Mouse (Mus musculus) right cerebral cortex, postnatal 36 days (tissue): Measurements from ENCODE around the gene Ak3.
"Not testable (repeated sequence)": the region's sequence is repeated elsewhere in the genome, so short reads cannot be mapped to it uniquely, and the experiment has no call there.

Experiments used
- DNase-seq, 2 experiments: peaks; one replicate each; pipeline ENCODE4 v3.0.0; 2022; ENCODE audit warnings: low spot score in 2 of 2, mixed read lengths in 1 of 2

Gene Ak3

DNA sequence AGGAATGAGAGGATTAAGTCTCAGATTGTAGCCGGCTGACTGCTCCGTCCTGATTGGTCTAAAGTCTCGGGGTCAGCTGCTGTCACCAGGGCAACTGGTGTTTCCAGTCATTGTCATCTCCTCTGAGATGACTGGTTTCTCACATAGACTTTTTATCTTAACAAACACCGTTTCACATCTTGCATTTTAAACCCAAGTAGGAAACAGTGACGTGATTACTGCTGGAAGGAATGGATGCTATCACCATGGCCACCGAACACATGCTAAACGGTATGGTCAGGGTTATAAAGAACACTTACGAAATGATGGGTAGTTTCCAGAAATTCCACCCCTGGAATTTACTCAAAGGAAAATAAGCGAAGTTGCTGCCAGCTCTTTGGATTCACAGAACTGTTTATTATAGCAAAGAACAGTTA lies 3.4 kb downstream of the Ak3 start:
- DNase-seq = no peak

DNA sequence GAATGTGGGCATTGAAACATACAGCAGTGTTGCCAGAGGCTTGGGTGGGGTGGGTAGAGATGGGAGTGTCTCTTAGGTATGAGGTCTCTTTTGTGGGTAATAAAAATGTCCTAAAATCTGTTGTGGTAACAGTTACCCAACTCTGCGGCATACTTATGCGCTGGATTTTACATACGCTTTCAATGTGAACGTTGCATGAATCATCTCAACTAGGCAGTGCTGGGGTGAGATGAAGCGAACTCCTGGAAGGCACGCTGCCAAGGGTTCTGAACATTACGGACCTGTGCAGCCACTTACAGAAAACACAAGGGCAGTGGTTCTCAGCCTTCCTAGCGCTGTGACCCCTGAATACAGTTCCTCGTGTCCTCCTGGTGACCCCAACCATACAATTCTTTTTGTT lies 5.1 kb downstream of the Ak3 start:
- DNase-seq = no peak

DNA sequence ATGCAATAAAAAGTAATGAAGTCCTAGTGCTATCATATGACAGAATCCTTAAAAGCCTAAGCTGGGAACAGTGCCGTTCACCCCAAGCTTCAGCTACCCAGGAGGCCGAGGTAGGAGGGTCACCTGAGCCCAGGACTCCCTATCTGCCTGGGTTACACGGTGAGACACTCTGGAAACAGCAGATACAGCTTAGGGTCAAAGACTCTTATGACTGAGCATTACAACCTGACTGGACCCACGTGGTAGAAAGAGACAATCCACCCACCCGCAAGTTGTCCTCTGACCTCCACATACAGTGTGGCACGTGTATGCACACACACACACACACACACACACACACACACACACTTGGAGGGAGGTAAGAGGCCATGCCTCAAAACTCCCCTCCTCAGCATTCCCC lies 5.6 kb downstream of the Ak3 start:
- DNase-seq = no peak

DNA sequence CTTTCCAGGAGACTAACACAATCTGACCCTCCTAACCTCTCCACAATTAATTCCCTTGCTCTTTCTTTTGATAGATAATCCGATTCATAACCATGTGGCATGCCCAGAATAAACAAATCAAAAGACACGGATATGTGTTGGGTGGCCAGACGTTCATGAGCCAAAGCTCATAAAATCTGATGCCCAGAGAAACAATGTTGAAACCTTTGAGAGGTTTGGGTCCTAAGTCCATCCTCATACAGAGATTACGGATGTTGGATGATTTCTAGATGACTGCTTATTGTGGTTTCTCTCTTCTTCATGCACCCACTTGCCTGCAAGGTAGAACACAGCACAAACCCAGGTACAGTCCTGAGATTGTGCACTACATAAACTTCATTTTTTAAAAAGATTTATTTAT lies 7.6 kb downstream of the Ak3 start:
- DNase-seq = no peak

DNA sequence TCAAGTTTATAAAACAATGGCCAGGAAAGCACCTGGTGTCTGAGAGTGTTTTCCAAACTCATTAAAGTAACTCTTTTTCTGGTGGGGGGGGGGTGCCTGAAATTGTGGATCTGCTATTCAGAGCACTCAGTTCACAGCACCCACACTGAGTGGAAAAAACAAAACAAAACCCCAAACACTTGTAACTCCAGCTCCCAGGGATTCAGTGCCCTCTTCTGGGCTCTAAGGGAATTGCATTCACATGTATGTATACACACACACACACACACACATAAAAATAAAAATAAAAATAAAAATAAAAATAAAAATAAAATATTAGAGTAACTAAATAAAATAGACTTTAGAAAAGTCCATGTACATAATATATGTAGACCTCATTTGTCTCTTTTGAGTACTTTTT lies 8.4 kb downstream of the Ak3 start:
- DNase-seq = no peak

DNA sequence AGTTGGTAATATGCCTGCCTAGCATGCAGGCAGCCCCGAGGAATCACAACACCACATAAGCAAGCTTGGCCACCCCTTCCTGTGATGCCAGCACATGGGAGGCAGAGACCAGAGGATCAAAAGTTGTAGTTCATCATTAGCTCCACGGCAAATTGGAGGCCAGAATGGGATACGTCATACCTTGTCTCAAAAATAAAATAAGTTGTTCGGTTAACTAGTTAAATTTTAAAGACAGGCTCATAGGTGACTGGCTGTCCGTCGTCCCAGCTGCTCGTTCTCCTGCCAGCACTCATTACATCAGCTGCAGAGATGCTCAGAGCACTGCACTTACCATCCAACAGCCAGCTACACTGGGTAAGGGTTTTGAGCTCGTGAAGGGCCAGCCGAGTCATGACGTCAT lies 10.2 kb downstream of the Ak3 start:
- no peak for DNase-seq

DNA sequence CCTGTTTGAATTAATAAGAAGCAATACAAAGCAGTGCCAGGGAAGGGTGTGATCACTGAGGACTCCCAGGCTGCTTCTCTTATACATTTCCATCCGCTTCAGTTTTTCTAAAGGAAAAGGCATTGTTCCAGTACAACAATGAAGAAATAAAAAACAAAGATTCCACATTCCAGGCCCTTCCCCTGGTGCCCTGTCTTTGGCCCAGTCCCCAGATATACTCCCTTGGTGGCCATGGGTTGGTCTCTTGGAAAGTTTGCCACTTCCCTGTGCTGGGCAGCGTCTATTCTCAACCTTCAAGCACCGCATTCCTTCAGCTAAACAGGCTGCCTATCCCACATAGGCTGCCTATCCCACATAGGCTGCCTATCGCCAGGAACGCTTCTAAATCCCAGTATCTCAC lies 10.7 kb downstream of the Ak3 start:
- no peak for DNase-seq

DNA sequence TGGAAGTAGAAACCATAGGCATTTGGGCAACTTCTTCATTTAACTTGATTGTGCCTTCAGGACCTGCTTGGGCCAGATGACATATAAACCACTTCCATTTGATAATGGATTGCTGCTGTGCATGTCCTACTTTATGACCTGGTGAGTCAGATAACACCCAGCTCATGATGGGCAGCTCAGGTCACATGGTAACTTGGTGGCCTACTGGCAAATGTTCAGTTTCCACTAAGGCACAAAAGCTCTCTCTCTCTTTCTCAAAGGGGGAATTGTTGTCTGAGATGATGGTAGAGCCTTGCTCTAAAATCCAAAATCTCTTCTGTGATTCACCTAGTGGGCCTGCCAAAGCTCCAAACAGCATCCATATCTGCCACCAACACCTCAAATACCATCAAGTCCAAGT lies 15.1 kb downstream of the Ak3 start:
- no peak for DNase-seq

DNA sequence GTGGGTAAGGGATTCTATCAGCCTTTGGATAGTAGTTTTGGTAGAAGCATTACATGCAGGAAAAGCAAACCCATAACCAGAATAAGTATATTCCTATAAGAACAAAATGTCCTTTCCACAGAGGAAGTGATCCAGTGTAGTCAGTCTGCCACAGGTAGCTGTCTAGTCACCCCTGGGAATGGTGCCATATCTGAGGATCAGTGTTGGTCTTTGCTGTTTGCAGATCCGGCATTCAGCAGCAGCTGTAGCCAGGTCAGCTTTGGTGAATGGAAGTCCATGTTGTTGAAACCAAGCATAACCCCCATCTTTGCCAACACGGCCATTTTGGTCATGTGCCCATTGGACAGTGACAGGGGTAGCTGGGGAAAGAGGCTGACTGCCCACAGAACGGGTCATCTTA lies 16.0 kb downstream of the Ak3 start:
- DNase-seq = no peak

DNA sequence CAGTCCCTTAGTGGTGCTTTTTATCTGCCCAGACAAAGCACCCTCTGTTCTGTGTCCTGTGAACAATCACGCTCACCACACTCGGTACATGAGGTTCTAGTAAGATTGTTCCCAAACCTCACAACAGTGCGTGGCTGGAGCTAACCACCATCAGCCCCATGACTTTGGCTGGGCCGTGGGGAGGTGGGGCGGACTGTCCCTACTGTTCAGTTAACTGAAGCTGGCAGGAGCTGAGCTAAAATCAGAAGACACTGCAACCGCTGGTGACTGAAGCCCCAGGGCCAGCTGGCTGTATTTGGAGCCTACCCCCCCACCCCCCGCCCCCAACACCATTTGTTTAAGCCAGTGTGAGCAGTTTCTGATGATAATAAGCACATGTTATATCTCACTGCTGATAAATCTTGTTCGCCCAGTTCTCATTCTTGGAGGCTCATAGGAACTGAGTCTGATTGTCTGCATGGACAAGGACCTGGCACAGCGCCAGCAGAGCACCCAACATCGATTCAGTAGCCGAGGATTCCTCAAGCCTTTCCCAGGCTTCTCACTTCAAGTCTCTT lies 23.3 kb downstream of the Ak3 start:
- DNase-seq = peak; percentile 46 to 59

DNA sequence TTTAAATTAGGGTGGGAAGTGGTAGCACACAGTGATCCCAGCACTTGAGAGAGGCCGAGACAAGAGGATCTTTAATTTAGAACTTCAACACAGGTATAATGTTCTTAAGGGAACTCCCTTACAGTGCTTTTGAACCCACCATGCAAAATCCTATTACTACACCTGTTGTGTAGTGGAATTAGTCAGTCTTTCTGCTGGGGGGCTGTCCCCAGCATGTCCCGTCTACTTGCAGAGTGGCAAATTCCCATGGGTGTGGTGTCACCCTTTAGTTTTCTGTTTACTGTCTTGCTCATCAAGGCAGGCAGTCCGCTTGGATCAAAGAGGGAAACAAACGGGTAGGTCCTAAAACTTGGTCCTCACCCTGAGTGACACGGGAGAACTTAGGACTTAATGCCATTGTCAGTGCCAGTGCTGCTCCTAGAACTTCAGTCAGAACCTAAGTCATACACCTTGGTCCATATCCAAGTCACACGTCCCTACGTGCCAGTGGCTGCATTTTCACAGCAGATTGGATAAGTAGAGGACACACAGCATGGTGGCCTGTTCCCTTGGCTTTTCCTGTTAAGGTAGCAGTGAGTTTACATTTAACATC lies 25.9 kb downstream of the Ak3 start:
- no peak for DNase-seq

DNA sequence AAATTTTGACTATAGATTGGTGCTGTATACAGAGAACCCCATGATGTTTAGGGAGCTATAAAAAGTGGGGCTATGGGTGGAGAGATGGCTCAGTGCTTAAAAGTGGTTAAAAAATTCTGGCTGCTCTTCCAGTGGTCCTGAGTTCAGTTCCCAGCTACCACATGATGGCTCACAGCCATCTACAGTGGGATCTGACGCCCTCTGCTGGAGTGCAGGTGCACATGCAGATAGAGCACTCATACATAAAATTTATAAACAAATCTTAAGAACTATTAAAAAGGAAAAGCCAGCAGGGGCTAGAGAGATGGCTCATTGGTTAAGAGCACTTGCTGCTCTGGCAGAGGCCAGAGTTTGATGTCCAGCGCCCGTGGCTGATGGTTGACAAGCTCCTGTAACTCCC lies 28.1 kb downstream of the Ak3 start:
- no peak for DNase-seq

DNA sequence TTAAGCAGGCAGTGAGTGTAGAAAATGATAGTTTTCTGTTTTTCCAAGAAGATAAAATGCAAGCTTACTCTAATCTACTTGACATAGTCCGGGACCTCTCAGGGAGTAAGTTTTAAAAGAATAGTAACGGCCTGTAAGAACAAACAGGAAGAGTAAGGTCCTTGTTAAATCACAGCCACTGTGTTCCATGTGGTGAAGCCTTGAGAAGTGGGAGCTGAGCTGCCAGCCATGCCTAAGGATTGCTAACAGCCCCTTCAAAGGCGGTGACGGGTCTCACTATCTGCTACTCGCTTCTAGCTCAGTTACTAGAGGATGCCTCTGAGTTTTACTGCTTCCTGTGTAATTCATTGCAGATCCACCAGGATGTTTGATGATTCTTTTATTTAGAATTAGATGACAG lies 31.0 kb downstream of the Ak3 start:
- DNase-seq = no peak

DNA sequence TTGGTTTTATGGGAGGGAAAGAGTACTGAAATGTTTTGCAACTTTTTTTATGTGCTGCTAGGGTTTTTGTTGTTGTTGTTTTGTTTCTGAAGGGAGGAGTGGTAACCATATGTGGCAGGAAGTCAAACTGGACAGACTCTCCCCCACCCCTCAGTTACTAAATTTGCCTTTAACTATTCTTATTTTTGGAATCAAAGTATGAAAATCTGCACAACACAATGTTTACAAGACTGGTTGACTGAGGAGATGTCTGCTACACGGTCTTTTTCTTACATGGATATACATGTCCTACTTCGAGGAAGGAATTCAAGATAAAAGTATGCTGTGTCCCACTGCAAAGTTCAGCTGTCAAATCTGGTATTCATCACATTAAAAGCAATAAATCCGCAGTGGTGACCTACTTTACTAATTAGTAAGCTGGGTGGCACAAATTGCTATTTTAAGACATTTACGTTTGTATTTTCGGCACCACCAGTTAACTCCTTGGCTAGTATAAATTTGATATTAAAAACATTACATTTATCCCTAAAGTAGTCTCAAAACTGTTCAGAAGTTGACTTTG lies 31.5 kb downstream of the Ak3 start:
- no peak for DNase-seq

DNA sequence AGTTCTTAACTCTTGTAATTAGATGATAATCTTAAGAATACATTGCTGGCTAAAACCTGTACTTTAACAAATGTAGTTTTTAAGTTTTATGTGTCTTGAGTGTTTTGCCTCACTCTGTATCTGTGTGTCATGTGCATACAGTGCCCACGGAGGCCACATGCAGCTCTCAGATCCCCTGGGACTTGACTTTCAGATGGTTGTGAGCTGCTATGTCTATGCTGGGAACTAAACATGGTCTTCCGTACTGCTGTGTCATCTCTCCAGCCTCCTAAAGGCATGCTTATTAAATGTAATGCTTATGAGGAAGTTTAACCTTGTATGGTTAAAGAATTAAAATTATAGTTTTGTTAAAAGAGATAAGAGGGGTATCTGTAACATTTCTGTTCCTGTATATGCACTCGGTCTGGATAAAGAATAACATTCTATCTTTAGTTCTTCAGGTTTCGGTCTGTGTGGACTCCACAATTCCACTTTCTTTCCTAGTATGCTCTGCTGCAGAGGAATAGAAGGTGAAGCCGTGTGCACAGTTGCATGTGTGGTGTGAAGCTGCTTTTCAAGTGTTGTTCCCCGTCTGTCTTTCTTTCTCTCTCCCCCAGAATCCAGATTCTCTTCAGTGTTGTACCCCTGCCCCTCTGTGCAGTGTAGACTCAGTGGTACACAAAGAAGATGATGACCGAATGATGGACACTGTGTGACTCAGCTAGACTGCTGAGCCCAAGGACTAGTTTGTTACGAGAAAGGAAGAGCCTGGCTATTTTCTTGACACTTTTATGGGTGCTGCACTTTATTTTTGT lies 32.2 kb downstream of the Ak3 start:
- DNase-seq = no peak

DNA sequence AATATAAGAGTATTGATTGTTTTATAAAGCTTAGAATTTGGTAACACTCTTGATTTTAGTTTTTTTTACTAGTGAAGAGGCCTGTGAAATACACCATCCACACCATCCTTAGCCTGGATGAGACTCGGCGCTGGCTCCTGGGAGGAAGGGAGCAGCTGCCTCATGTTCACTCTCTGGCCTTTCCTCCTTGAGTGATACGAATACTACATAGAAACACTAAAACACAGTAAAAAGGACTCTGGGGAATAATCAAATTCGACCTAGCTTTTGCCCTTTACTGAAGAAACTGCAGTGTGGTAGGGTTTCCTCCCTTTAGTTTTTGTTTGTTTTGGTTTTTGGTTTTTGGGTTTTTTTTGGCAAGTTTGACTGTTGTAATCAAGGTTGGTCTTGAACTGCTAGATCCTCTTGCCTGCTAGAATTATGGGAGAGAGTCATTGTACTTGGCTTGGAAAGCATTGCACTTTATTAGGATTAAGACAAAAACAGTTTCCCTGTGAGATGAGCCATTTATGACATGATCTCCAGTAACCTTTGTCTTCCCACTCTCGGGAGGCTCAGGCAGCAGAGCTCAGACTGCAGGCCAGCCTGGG lies 33.2 kb downstream of the Ak3 start:
- DNase-seq = no peak

DNA sequence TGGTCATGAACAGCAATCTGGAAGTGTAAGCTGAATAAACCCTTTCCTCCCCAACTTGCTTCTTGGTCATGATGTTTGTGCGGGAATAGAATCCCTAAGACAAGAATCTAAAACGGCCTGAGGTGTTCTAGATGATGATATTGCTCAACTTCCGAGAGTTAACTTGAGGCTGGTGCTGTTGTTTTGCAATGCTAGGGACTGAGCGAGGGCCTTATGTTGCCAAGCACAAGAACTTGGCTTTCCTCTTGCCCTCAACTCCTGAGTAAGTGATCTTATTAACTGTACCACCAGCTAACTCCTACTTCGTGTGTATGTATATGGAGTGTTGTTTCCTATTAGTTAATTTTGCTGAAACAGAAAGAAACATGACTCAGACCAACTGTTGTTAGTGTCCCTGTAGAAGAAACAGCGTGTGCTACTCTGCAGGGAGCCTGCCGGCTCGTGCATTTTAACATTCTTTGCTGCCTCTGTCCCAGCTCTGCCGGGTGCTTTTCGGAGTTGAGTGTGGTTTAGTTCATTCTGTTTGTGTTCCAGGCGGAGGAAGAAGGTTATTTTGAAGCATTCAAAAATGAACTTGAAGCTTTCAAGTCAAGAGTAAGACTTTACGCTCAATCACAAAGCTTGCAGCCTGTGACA lies 36.3 kb downstream of the Ak3 start:
- DNase-seq = no peak

DNA sequence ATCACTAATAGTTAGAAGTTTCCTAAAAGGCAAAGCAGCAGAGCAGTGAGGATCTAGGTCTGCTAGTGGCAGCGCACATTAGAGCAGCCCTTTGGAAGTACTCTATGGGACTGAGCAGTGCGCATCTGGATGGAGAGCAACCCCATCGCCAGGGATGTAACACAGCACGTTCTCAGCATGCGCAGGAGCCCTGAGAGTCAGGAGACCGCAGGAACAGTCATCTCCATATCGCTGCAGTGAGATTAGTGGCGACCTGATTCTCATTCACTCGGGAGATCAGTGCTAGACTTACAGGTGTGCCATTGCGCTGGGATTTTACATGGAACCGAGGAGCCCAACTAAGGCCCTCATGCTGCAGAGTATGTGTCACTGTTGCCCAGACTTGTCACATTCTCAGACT lies 38.7 kb downstream of the Ak3 start:
- no peak for DNase-seq

DNA sequence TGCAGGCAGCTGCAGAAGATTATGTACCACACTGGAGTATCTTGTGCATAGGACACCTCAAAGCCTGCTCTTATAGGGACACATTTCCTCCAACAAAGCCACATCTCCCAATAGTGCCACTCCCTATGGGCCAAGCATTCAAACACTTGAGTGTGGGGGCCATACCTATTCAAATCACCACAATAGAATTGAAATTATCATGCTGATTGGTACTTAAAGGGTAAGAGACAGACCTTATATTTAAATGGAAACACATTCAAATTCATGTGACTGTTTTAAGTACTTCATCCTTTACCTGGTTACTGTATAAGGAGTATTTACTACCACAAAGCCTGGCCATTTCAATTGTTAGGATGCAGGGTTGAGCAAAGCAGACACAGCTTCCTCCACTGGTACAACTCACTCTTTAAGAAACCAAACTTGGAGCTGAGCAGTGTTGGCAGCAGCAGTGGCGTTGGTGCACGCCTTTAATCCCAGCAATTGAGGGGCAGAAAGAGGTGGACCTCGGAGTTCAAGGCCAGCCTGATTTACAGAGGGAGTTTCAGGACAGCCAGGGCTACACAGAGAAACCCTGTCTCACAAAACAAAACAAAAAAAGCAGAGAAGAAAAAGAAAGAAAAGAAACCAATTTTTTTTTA lies 39.6 kb downstream of the Ak3 start:
- no peak for DNase-seq

DNA sequence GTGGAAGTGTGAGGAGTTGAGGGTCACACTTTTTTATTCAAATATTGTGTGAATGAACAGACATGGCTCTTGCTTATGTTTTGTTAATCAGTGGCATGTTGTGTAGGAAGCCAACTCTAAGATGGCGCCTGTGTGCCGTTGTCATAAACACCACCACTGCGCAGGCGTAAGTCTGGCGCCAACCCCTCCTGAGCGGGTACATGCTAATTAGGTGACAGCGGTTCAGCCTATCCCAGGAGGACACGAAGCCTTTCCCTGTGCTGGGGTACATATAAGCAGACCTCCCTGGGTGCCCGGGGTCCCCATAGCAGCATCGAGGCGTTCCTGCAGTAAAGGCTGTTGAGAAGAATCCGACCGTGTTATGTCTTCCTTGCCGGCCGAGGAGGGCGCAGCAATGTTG lies 47.4 kb downstream of the Ak3 start:
- not testable (repeated sequence) for DNase-seq

DNA sequence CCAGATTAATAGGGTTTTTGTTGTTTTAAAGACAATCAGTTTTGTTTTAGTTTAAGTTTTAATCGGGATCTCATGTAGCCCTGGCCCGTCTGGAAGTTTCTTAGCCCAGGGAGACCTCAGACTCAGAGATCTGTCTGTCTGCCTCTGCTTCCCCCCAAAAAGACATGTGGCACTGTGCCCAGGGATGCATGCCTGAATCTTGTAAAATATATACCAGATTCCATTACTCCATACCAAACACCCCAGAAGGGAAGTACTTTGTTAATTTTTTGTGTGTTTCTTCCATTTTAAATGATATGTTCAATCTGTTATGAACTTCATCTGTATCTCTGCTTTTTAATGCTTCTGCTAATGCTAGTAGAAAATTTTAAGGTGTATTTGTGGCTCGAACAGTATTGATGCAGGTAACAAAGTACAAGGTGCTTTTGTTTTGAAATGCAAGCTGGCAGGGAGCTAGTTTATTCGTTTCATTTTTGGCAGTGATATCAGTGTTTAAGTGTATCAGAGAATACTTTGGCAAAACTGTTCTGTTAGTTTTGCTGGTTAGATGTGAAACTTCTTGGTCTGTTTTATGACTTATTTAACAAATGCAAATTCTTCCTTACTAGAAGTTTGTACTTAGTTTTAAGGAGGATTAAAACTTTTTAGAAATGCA lies 49.7 kb downstream of the Ak3 start:
- no peak for DNase-seq
